Mouse (Mus musculus): ENCODE results near the gene Klf13.

Klf13 gene

GRCm38 (mm10) chr7:63938914-63939396, at the start of gene Klf13:
Klf13 (minus strand) TSS chr7:63938915.
- peak; percentile 99 for DNase-seq (ENCODE audit: low spot score)

- DNase-seq (ENCODE audit: low spot score) = no peak
These were observed 49.7 kb upstream of the Klf13 start for GRCm38 (mm10) chr7:63988391-63988790.

- DNase-seq (ENCODE audit: low spot score) = no peak
These were observed 47.9 kb upstream of the Klf13 start for GRCm38 (mm10) chr7:63986407-63987182.

DNA sequence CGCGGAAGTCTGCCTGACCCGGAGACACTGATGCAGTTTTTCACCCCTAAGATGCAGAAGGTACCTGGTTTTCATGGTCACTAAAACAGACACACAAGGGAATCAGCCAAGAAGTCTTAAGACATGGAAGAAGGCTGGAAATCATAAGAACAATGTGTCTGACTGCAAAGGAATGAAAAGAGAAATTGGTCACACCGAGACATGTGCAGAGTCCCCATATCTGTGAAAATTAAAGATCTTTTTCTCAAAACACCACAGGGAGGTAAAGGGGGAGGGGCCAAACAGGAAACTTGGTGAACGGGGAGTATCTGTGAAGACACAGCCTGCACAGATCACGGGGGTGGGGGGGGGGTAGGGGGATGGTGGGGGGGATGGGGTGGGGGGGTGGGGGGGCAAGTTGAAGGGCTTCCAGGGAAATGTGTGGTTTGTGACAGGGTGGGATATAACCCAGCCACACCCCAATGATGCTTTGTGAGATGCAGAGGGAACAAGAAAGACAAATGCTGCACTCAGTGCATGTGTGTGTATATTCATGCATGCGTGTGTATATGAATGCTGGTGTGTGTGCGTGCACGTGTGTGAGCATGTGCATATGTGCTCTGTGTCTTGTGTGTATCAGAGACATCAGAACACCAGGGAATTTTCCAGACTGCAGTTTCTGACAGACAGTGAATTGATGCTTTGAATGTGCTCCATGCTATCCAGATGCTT, 47.1 kb upstream of the Klf13 start:
- DNase-seq (ENCODE audit: low spot score) = no peak

GRCm38 (mm10) chr7:63985266-63985665, 46.6 kb upstream of the Klf13 start:
- DNase-seq (ENCODE audit: low spot score) = no peak

DNA sequence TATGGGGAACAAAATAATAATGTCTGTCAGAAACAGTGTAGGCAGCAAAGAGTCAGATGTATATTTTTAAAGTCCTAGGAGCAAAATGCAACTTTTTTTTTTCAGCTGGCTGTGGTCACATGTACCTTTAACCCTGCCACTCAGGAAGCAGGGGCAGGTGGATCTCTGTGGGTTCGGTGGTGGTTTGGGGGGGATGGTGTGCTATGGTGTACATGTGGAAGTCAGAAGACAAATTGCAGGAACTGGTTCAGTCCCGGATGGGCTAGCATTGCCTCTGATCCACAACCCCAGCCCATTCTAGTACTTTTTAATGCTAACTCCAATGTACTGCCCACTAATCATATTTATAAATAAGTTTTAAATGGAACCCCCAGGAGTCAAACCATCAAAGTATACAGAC, 45.6 kb upstream of the Klf13 start:
- DNase-seq (ENCODE audit: low spot score) = no peak

DNA sequence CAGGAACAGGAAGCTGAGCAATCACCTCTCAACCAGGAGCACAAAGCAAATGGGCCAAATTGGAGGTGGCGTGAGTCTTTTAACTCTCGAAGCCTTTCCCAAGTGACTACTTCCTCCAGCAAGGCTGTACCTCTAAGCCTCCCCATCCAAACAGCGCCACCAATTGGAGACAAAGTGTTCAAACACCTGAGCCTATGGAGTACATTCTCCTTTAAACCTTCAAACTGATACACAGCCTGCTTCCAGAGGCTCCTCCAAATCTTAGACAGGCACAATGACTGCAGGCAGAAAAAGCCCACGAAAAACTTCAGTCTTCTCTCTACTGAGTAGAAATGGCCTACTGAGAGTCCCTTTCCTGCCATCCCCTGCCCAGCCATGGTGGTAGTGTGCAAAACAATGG, 38.9 kb upstream of the Klf13 start:
- DNase-seq (ENCODE audit: low spot score) = no peak

GRCm38 (mm10) chr7:63970986-63971385, 32.3 kb upstream of the Klf13 start:
- DNase-seq (ENCODE audit: low spot score) = no peak

DNA sequence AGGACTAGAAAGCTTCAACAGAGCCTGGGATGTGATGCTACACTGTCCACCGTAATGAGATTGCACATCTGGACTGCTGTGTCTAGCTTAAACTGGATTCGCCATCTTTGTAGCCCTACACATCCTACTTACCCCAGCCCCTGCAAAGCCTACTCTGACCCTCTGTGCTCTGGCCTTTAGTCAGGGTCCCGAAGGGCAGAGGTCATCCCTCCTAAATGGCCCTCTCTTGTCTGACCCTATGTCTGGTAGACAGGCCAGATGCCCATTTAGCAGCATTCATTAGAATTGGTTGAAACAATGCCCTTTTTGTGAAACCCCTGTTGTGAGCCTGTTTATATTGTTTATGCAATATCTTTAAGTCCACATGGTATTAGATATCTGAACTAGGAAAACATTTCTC, 31.2 kb upstream of the Klf13 start:
- DNase-seq (ENCODE audit: low spot score) = no peak

DNA sequence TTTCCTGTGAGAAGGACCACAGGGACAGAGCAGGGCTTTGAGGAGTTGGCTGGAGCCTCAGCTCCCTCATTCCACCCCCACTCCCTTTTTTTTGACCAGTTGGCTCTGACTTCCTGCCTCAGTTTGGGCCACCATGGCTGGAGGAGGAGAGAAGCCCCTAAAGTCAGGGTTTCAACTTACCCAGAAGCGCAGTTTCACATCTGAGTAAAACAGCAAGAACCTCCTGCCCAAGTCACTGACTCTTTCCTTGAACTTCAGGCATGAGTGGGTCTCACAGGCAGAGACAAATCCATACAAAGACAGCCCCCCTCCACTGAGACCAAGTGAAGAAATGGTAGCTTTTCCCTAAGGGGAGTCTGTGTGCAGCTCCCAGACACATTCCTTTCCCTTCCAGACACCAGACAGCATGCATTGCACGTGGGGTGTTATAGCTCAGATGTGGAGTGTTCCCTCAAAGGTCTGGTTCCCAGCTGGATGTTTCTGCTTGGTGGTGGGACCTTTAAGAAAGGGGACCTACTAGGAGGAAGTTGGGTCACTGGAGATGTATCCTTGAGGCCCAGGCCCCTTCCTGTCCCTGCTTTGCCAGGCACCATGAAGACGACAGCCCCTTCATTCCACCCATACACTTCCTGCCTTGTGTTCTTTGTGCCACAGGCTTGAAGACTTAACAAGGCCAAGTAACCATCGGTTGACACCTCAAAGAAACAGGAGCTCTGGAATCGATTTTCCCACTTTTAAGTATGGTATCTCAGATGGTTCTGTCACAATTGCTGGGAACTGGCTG, 27.1 kb upstream of the Klf13 start:
- no peak for DNase-seq (ENCODE audit: low spot score)

DNA sequence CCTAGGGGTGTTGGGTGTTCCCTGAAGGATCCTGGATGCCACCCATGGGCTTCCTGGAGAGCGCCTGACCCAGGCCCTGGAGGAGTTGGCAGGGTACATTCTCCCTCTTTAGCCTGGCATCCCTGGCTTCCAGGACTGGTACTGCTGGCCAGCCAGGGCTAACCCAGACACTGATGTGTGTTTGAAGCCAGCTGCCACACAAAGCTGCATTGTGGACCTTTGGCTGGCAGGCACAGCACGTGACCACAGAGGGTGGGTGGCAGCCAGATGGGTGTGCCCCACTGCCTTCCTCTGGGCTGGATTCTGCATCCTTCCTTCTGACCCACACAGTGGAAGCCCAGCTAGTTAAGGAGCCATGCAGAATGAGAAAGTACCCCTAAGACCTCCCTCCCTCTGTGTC, 26.4 kb upstream of the Klf13 start:
- no peak for DNase-seq (ENCODE audit: low spot score)

DNA sequence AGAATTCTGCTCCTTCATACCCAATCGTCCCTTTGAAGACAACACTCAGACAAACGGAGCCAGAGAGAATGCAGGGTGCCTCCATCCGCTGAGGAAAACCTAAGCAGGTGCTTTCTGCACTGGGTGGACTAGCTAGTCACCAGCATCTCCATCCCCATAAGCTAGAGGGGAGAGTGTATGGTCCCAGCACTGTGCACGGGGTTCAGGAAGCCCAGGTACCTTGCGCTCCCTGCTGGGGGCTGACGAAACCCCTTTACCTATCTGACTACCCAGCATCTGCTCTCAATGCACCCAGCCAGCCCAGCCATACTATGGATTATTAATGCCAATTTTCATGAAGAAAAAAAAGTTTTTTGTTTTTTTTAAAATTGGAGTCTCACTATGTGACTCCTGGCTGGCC, 25.4 kb upstream of the Klf13 start:
- DNase-seq (ENCODE audit: low spot score) = no peak

- no peak for DNase-seq (ENCODE audit: low spot score)
These were observed 24.9 kb upstream of the Klf13 start for GRCm38 (mm10) chr7:63963632-63964031.

DNA sequence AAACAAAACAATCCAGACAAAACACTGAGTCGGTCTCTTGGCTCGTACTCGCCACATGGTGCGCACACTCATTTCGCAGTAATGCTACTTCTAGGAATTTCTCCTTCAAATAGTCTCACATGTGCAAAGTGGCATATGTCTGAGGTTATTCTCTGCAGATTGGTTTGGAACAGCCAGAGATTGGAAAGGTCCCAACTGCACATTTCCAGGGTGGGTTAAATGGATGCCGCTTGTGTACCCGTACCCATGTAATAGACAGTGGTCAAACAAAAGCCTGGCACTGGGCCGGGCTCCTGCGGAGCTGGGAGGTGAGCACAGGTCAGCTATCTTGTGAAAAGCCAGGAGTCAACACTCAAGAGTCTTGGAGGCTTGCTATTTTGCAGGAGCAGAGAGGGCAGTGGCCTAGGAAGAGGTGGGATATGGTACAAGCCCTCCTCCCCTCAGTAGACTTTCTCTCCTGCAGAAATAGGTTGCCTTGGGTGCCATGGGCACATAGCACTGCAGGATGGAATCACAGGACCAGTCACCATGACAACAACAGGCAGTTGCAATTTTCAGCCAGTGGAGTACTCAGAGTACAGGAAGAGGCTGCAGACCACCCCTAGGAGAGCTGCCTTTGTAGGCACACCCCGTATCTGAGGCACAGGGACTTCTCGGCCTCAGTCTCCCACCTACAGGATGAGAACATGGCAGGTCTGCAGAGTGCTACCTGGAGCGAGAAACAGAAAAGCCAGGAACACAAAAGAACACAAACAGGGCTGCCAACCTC, 19.3 kb upstream of the Klf13 start:
- DNase-seq (ENCODE audit: low spot score) = no peak

DNA sequence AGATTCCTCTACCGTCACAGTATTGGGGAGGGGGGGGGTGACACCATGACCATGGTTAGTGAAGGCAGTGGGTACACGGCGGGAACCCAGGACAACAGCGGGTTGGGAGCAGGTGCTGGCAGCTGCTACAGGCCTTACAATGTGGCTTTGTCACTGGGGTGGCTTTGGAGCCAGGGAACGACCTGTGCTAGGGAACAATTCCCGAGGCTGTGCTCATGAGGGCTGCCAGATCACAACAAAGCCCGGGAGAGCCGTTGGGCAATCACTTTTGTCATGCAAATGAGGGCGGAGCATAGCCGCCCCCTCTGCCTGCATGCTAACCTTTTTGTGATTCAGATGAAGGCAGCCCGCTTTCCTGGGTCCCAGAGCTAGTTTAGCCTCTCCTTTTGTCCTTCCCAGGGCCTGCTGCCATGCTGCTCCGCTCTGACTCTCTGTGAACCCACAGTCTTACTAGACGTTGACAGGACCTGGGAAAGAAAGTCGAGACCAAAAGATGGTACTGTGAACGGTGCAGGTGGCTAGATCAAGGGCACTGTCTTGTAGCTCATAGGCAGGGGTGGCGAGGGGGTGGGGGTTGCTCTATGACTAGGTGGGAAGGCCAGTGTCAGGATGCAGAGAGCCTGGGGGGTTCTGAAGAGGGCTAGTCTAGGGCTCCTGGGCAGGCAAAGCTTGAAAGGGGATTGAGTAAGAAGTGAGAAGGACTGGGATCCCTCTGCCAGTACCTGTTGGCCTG, 18.4 kb upstream of the Klf13 start:
- no peak for DNase-seq (ENCODE audit: low spot score)

- no peak for DNase-seq (ENCODE audit: low spot score)
These were observed 17.6 kb upstream of the Klf13 start for GRCm38 (mm10) chr7:63956138-63956823.

DNA sequence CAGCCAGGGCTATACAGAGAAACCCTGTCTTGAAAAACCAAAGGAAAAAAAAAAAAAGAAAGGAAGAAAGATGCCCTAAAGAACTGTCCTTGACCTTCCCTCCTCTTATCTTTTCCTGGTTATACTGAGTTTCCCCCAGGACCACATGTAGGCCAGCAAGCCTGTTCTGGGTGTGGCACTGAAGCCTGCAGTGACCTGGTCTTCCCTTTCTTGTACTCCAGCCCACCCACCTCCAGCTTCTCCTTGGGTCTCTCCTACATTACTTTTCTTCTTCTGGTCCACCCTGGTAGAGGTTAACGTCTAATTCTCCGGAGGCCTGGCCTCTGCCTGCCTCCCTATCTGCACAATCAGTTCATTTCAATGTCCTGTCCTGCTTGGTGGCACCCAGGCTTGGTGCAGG, 16.7 kb upstream of the Klf13 start:
- DNase-seq (ENCODE audit: low spot score) = no peak

- DNase-seq (ENCODE audit: low spot score) = no peak
These were observed 13.6 kb upstream of the Klf13 start for GRCm38 (mm10) chr7:63952077-63952898.

DNA sequence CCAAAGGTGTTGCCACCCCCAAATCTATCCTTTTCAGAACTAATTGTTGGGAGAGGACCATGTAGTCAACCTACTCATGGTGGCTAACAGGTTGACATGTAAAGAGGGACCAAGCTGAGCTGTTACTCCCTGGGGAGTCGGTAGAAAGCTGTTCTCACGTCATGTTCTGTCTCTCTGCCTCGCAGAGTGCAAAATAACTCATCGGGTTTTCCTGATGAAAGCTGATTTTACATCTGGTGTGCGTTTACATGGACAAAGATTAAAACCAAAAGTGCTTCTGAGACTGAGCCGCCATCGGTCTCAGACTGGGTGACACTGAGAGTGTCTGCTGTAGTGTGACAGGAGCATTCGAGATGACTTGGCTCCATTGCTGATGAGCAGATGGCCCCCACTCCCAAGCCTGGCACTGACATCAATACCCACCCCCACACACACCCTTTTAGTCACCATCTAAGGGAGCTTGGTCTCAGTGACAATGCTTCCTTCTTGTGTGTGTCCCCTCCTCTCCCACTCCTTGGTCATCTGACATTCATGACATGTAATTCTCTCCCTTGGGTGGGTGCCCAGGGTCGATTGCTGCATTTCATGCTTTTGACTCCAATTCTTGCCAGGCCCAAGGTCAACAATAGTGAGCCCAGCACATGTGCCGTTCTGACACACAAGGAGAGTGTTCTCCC, 12.4 kb upstream of the Klf13 start:
- no peak for DNase-seq (ENCODE audit: low spot score)
